Mouse (Mus musculus): Measurements from ENCODE around the gene Cdr2.
"Not testable (repeated sequence)": the region's sequence is repeated elsewhere in the genome, so short reads cannot be mapped to it uniquely, and the experiment has no call there.

Cdr2 gene

DNA sequence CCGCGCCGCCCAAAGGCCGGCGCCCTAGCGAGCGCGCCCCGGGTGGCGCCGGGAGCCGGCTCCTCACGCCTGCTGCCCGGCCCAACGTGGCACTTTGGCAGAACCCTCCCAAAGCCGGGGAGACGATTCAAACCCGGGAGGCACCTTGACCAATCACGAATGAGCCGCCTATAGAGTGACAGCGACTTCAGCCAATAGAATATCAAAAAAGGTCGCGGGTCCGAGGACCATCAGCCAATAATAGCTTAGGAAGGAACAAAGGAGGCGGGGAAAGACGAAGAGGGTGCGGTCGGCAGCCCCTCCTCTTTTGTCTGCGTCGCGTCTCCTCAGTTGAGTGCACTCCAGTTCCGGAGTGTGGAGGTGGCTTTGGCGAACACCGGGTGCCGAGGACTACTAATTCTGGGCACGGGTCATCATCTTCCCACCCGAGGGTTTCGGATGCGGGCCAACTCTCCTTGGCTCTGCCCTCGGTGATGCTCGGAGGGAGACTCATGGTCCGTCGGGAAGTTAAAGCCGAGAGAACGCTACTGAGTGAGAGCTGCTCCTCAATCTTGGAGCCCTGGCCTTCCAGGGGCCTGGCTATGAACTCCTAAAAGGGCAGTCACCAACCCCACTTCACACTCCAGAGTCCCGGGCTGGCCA lies at the start of gene Cdr2, which contains the start of gene Mfsd13b:
TSS of gene Cdr2 (minus strand) at position 113 of the 642 bp plus-strand sequence.
TSS of gene Mfsd13b (plus strand) at position 310 of the 642 bp plus-strand sequence.
- DNase-seq = peak; percentile 100

DNA sequence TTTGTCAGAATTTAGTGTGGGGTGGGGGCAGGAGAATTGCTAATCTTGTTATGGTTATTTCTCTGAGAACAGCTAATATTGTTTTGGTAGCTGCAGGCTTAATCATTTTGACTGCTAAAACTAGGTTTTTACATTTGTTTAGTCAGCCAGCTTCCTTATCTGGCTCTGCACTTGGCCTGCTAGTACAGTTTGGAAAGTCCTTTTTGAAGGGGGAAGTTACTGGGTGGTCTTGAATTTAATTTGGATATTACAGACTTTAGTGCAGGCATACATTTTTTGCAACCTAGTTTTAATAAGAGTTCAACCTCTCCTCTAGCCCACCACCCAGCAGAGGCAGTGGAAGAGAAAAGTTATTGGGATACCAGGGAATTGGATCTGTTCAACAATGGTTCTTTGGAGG lies 47.8 kb upstream of the Cdr2 start:
- not testable (repeated sequence) for DNase-seq

DNA sequence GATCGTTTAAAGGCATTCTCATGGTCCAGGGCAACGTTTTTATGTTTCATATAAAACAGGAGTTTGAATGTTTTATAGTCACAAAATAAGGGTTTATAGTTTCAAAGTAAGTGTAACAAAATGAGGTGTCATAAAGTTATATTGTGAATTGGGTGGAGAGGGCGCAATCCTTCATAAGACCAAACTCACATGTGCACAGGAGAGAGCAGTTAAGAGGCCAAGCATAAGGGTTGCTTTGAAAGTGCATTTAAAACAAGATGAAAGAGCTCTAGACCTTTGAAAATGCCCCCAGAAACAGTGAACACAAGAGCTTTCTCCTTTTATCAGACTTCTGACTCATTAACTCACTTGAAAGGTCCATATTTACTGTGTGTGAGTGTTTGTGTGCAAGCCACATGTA lies 44.2 kb upstream of the Cdr2 start:
- DNase-seq = peak; percentile 14

DNA sequence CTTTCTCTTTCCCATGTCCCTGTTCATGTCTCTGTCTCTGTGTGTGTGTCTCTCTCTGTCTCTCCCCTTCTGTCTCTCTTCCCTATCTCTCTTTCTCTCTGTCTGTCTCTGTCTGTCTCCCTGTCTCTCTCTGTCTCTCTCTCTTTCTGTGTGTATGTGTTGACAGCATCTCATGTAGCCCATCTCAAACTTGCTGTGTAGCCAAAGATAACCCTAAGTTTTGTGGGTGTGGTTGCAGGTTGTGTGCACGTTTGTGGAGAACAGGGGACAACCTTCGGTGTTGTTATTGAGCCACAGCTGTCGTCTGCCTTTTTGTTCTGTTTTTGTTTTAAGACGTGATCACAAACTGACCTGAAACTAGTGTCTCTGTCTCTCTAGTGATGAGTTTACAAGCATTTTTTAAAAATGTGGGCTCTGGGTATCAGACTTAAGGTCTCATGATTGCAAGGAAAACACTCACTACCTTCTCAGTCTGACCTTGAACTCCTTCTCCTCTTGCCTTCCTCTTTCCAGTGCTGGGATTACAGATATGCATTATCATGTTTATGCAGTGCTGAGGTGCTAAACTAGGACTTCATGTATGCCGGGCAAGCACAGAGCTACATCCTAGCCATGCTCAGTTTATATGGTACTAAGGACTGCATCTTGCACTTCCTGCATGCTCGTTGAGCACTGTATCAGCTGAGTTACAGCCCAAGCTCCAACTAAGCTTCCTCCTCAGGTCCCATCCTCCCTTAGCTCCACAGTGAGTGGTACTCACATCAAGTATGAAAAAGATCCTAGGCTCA lies 43.3 kb upstream of the Cdr2 start:
- peak; percentile 22 for DNase-seq

DNA sequence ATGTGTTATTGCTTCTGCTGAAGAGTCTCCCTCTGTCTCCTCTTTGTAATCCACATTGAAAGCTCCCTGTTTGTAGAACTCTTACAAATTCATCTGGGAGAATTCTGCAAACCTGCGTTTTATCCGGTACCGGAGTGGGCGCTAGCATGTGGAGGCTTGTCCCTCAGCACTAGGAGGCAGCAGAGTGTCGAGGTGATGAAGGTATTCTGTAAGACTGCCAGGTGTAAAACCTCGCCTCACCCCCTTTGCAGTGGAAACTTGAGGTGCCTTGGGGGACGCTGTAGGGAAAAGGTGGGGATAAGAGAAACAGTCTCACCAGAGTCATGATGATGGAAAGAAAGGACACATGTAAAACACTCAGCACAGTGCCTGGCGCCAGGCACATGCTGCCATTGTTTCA lies 38.2 kb upstream of the Cdr2 start:
- peak; percentile 70 for DNase-seq

DNA sequence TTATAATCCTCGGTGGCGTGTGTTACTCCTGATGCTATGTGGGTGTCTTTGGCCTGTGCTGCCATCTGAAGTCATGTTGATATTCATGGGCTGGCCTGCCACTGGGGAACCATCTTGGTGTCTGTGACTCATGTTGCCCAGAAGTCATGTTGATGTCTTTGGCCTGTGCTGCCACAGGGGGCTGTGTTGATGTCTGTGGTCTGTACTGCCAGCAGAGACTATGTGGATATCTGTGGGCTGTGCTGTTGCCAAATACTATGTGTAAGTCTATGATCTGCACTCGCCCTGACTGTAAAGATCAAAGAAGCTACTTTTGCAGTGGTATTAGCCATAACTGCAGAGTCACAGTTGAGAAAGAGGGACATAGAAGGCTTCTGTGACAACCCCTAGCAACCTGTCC lies 36.7 kb upstream of the Cdr2 start:
- peak; percentile 7 for DNase-seq

DNA sequence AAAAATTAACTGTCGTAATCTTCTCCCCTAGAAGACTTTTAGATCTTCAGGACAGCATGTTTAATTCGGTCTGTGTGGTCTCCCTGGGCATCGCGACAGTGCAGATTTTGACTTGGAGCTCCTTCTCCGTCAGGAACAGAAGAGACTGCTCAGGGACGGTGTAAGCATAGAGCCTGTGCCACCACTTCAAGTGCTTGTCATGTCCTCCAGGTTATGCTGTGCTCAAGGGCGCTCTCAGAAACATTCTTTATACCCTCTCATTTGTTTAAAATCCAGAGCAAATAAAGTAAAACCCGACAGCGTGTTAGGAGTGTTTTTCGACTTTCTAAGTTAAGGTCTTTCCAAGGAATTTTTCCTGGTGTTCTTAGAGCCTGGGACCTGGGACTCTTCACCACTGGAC lies 32.4 kb upstream of the Cdr2 start:
- peak; percentile 18 for DNase-seq

DNA sequence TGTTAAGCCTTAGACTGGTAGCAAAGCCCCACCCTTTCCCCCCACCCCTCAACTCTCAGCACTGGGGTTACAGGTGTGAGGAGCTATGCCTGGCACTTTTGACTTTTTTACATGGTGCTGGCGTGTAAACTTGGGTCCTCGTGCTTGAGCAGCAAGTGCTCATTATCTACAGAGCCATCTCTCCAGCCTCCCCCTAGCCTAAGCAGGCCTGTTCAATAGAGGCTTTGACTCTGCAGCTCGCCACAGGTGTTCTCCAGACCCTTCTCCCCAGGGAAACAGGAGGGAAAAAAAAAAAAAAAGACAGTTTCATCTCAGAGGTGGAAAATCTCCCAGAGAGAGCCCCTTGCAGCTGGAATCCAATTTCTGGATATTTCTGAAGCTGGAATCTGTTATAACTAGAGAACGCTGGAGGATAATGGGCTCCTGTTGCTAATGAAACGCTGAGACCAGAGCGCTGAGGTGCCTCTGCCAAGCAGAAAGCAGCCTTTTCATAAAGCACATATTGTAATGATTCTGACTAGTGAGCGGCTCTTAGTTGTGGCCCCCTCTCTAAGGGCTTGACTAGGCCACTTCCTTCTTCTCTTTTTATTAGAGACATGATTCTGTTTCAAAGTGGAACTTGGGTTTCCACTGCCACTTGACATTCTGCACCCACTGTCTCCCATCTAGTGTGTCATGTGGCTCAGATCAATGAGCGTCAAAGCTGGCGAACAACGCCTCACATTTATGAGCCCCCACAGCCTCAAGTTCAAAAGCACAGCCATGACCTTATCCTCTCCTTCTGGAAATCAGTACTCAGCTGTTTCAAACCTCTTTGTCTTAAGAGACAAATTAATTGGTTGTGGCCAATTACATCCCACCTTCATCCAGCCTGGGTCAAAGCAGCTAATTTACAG lies 29.9 kb upstream of the Cdr2 start:
- DNase-seq = no peak

DNA sequence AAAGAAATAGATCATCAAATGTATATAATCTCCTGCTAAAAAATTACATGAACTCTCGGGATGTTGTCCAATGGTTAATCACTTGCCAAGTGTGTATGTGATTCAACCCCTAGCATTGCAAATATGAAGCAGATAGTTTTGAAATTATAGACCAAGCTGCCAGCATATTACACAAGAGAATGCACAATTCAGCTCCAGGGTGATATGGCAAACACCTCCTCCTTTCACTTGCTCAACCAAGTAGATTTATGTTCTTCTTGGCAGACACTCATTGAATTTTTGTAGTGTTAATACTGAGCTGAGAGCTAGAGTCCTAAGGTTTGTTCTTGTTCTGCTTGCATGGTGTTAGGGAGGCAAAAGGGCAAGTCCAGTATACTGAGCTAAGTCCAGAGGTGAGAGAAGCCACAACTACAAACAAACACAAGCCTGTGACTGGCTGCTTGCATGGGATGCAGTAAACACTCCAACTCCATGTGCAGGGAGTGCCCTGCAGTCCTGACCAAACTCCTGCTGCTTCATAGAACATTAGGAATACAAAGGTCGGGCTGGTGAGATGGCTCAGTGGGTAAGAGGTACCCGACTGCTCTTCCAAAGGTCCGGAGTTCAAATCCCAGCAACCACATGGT lies 21.8 kb upstream of the Cdr2 start:
- no peak for DNase-seq

DNA sequence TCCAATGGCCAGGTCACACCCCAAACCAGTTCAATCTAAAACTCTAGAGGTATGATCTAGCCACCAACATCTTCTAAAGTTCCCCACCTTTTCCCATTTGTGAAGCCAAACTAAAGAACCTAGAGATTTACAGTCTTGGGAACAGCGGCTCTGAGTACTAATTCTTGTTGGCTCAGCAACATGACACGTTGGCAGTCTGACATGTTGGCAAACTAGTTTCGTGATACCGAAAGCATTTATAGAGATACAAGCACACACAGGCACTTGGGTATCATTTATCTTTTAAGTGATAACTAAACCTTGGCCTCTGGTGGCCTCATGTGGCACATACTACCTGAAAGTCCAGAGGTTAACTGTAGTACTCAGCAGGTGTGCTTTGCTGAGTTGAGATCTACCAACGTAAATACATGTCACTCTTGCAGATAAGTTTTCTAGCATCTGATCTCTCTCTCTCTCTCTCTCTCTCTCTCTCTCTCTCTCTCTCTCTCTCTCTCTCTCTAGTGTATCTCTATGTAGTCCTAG lies 20.4 kb upstream of the Cdr2 start:
- no peak for DNase-seq

DNA sequence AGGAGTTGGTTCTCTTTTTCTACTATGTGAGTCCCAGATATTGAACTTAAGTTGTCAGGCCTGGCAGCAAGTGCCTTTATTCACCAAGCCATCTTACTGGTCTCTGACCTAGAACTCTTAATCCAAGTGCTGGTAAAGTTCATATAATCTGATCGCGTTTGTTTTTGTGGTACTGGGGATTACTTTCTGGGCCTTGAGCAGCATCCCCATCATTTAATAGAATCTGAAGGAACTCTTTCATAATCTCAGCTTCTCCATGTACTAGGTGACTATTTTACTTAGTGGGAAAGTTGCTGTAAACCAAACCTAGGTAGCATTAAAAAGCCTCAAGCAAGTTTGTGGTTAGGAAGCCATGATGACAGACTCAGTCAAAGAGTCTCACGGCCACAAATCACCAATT lies 19.8 kb upstream of the Cdr2 start:
- DNase-seq = no peak

DNA sequence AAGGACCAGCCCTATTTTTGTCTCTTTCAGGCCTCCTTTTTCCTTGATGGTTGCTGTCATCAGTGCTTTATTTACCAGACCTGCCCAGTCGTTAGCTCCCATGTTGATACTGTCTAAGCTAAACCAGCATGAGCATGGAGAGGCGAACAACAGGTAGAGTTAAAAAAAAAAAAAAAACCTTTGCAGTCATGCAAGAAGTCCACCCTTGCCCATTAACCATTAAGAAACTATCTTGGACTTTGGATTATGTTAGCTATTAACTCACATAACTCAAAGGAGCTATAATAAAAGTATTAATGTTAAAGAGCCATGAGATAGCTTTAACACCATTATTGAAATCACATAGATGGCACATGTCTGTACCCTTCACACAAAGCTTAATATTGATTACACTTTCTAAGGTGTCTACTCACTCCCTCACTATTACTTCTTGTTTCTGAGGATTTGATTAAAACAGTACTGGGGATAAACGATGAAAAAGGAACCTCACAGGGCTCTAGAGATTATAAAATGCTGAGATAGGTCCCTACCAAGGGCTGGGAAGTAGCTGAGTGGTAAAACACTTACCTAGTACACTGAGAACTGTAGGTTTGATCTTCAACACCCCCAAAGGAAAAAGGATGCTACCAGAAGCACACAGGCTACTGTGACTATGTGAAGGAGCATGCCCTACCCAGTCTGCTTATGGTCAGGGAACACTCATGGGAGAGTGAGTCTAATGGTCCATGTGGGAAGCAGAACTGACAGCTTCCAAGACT lies 18.1 kb upstream of the Cdr2 start:
- no peak for DNase-seq

DNA sequence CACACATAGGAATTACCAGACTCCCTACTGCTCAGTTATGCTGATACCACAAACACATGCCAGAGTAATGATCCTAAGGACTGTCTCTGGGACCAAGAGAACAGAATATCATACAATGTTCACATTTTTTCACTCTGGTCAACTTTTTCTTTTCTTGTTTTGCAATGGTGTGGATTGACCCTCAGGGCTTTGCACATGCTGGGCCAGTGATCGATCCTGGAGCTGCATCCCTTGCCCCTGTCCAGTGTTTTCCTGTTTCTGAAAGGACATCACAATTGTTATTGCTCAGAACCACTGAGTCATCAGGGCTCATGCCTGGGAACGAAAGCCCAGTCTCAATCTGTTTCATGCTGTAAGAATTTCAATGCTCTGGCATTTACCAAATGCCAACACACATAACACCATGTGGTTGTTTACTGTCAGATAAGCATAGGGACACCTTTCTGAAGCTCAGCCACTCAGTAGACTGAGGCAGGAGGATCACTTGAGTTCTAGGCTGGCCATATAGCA lies 17.0 kb upstream of the Cdr2 start:
- no peak for DNase-seq

DNA sequence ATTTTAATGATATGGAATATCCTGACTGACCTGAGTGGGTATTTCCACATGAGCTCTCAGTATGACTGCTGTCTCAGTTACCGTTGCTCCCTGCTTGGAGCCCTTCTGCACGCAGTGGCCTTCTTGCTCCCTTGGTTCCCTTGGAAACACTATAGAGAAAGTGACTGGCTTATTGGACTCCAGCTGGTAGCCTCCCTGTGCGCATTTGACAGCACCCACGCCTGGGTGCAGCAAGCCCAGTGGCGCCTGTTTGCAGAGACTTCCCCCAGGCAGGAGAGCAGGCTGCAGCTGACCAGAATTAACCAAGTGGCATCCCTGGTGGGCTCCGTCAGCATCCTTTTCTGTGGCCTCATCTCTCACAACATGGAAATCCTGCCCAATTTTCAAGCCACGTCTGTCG lies 9.1 kb upstream of the Cdr2 start:
- DNase-seq = no peak

DNA sequence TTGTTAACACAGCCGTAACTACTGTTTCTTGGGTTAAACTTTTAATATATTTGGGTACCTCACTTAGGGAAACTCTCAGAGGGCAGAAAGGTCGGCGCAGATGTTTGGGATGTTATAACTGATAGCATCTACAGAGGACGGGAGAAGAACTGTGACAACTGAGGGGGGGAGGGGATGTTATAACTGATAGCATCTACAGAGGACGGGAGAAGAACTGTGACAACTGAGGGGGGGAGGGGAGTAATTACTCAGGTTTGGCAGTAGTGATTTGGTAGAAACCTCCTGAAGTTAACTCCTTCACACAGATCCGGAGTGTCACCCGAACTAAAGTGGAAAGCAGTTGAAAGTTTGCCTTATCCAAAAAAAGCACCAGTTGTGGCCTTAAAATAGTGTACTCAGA lies 856 bp upstream of the Cdr2 start:
- DNase-seq = no peak

DNA sequence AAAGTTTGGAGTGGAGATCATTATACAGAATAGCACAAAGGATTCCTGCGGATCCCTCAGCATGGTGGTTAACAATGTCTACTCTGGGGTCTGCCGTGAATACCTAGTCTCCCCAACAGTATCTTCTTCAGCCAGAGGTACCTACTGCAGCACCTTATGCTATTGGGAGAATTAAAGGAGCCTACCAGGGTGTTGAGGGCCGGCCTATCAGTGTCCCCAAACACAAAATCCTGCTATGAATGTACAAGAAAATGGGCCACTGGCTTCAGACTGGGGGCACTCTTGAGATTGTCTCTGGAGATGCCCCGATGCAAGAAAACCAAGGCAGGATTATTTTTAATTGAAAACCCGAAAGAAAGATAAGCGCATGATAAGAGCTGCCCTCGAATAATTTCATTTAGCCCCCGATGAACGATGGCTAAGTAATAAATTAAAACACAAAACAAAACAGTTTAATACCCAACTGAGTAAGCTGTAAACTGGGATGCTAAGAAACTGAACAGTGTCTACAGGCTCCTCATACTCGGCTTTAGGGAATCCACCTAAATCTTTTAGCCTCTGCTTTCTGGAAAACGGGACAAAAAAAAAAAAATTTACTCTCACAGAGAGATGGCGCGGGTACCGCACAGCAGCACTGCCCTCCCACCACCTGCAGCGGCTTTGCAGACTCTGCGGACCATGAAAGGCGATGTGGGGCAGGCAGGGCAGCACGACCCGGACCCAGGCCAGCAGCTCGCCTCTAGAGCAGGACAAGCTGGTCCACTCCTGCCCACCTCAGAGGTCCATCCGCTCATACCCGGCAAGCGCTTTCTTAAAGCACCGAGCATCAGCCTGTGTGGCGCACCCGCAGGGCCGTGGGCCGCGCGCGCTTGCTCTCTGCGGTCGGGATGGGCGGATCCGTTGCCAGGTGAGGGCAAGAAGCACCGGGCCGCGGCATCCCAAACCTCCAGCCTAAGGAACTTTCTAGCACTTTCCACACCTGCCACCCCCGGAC lies 884 bp downstream of the Cdr2 start:
- DNase-seq = peak; percentile 95

DNA sequence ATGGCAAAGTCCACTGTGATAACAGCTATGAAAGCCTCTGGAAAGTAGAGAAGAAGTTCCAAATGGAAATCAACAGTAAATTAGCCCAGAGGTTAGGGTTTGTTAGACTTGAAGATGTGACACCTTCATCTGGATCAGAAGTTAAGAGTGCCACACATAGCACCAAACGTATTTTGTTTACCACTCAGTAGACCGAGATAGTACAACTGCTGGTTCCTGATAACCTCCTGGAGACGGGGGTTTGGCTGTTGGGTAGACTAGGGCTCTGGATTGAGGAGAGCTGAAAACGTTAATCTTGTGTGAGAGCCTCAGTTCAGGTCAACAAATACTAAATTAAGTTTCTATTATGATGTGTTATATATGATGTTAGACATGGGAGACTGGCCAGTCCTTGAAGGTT lies 2.1 kb downstream of the Cdr2 start:
- DNase-seq = no peak

DNA sequence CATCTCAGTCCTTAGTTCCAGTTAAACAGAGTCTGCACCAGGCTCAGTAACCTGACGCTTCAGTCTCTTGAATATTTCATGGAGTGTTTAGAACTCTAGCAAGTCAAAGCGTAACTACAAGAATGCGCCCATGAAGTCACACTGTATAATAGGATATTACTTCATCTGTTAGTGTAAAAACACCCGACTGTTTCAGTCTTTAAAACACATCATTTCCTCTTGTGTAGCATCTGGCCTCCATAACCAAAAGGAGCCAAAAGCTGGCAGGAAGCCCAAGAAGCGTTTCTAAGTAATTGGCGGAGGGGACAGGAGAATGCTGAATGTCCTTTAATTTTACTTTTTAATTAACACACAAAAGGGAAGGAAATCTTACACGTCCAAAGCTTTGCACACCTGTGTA lies 5.0 kb downstream of the Cdr2 start:
- DNase-seq = peak; percentile 96

DNA sequence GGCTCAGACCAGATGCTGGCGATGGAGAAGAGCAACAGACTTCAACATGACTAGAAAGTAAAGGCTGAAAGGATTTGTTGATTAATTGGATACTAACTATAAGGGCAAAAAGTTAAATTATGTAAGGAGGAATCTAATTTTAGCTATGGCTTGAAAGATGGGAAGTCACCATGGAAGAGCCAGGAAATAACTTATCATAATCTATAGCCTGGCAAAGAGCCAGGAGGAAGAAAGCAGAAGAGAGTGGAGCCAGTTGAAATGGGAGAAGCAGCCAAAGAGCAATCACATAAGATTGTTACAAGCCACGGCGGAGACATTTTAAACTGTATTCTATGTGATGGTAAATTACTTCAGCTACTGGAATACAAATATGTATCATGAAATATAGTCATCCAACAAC lies 8.1 kb downstream of the Cdr2 start:
- no peak for DNase-seq

DNA sequence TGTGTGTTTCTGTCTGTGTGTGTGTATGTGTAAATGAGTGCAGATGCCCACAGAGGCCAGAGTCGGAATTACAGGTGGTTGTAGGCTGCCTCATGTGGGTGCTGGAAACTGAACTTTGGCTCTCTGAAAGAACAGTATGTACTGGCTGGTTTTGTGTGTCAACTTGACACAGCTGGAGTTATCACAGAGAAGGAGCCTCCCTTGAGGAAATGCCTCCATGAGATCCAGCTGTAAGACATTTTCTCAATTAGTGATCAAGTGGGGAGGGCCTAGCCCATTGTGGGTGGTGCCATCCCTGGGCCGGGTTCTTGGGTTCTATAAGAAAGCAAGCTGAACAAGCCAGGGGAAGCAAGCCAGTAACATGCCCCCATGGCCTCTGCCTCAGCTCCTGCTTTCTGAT lies 9.6 kb downstream of the Cdr2 start:
- DNase-seq = peak; percentile 93

DNA sequence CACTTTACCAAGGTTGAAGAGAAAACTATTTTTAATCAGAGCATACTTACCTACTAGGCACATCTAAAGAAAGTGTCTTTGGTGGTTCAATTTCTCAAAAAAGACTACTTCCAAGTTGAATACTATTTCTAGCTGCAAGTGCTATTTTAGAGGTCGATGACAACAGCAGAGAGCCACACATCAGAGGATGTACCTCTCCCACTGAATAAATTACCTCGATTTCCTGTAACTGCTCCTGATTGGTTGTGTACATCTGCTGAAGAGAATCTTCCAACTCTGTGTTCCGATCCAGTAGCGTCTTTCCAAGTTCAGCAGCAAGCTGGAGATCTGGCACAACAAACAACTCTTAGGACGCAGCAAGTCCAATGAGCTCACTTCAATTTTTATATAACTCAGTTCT lies 12.0 kb downstream of the Cdr2 start:
- DNase-seq = peak; percentile 90
